Mouse (Mus musculus): ENCODE measurements around the gene Vps51. TPM values are rescaled to one million over a fixed set of nuclear protein-coding genes. Genes with fewer than 3 reads are reported as not detected.

Vps51 gene
- polyA plus RNA-seq, 1 experiment from 2014 or later = 38.9 TPM

GRCm38 (mm10) chr19:6061021-6061533 is 16.0 kb downstream of the Vps51 start, which contains the start of gene Znhit2:
Gene Znhit2, plus strand, starts transcription at chr19:6061192.
- peak within 1 kb of the TSS; percentile 88 for H3K4me3 ChIP-seq (ENCODE audit: low read depth, low read length)
- H3K9me3 ChIP-seq (replicated peaks; ENCODE audit: control insufficient read depth, low read length) = no peaks in the 10 kb centered on the region
- peaks cover 27% of the 10 kb centered on the region for H3K4me1 ChIP-seq (ENCODE audit: control insufficient read depth, insufficient read depth, low read length)
- H3K27ac ChIP-seq (ENCODE audit: low read depth, low read length) = peak within 1 kb of the TSS; percentile 98
- no peaks in the 10 kb centered on the region for H3K27me3 ChIP-seq (ENCODE audit: control insufficient read depth, insufficient read depth, low read length)
- ATAC-seq (replicated peaks; ENCODE audit: insufficient number of reproducible peaks, low FRiP score, low TSS enrichment) = peak; percentile 50
- H3K9ac ChIP-seq (ENCODE audit: low read depth, low read length) = peak within 1 kb of the TSS; percentile 96
- peak within 1 kb of the TSS; percentile 100 for H3K4me2 ChIP-seq
- WGBS (ENCODE audit: insufficient replicate concordance) = under 1% methylated on average over 58 of the region's 58 CpGs
- H3K36me3 ChIP-seq (ENCODE audit: control insufficient read depth, insufficient read depth, low read length) = no peaks in the 10 kb centered on the region

GRCm38 (mm10) chr19:6058966-6059365 is 18.1 kb downstream of the Vps51 start:
- peak overlapping the region; percentile 96 for H3K9ac ChIP-seq (ENCODE audit: low read depth, low read length)
- no peaks in the 10 kb centered on the region for H3K9me3 ChIP-seq (replicated peaks; ENCODE audit: control insufficient read depth, low read length)
- WGBS (ENCODE audit: insufficient replicate concordance) = 80% methylated on average over 5 of the region's 5 CpGs
- peak overlapping the region; percentile 90 for H3K4me3 ChIP-seq (ENCODE audit: low read depth, low read length)
- no peaks in the 10 kb centered on the region for H3K27me3 ChIP-seq (ENCODE audit: control insufficient read depth, insufficient read depth, low read length)
- no peak for ATAC-seq (replicated peaks; ENCODE audit: insufficient number of reproducible peaks, low FRiP score, low TSS enrichment)
- no peak overlapping the region for H3K27ac ChIP-seq (ENCODE audit: low read depth, low read length)
- H3K4me2 ChIP-seq = peak overlapping the region; percentile 85
- peaks cover 27% of the 10 kb centered on the region for H3K4me1 ChIP-seq (ENCODE audit: control insufficient read depth, insufficient read depth, low read length)
- peaks cover 9% of the 10 kb centered on the region for H3K36me3 ChIP-seq (ENCODE audit: control insufficient read depth, insufficient read depth, low read length)

GRCm38 (mm10) chr19:6058513-6058912 is 18.5 kb downstream of the Vps51 start:
- no peaks in the 10 kb centered on the region for H3K9me3 ChIP-seq (replicated peaks; ENCODE audit: control insufficient read depth, low read length)
- 30% methylated on average over 5 of the region's 5 CpGs for WGBS (ENCODE audit: insufficient replicate concordance)

GRCm38 (mm10) chr19:6057313-6058096 is 19.5 kb downstream of the Vps51 start, which contains the start of the genes Mrpl49 and Fau:
Gene Mrpl49, minus strand, starts transcription at chr19:6057785.
Gene Fau, plus strand, starts transcription at chr19:6057844.
- no peaks in the 10 kb centered on the region for H3K9me3 ChIP-seq (replicated peaks; ENCODE audit: control insufficient read depth, low read length)
- peak within 1 kb of the TSS; percentile 85 for H3K4me2 ChIP-seq
- peak; percentile 86 for ATAC-seq (replicated peaks; ENCODE audit: insufficient number of reproducible peaks, low FRiP score, low TSS enrichment)
- peaks cover 20% of the 10 kb centered on the region for H3K36me3 ChIP-seq (ENCODE audit: control insufficient read depth, insufficient read depth, low read length)
- H3K9ac ChIP-seq (ENCODE audit: low read depth, low read length) = peak within 1 kb of the TSS; percentile 96
- H3K4me1 ChIP-seq (ENCODE audit: control insufficient read depth, insufficient read depth, low read length) = peaks cover 23% of the 10 kb centered on the region
- WGBS (ENCODE audit: insufficient replicate concordance) = under 1% methylated on average over 58 of the region's 63 CpGs
- H3K4me3 ChIP-seq (ENCODE audit: low read depth, low read length) = peak within 1 kb of the TSS; percentile 90
- H3K27me3 ChIP-seq (ENCODE audit: control insufficient read depth, insufficient read depth, low read length) = no peaks in the 10 kb centered on the region
- H3K27ac ChIP-seq (ENCODE audit: low read depth, low read length) = peak within 1 kb of the TSS; percentile 68

More at GRCm38 (mm10) chr19:6058513-6058912, 18.5 kb downstream of the Vps51 start:
- Histone ChIP-seq H3K4me3 (ENCODE audit: low read depth, low read length) (peak overlapping the region; percentile 90), H3K27ac (ENCODE audit: low read depth, low read length) (peak overlapping the region; percentile 68; the same call in 1 of the 2 replicates), H3K36me3 (ENCODE audit: control insufficient read depth, insufficient read depth, low read length) (peaks cover 13% of the 10 kb centered on the region), H3K4me2 (peak overlapping the region; percentile 85), H3K27me3 (ENCODE audit: control insufficient read depth, insufficient read depth, low read length) (no peaks in the 10 kb centered on the region), H3K9ac (ENCODE audit: low read depth, low read length) (peak overlapping the region; percentile 96), H3K4me1 (ENCODE audit: control insufficient read depth, insufficient read depth, low read length) (peaks cover 27% of the 10 kb centered on the region)
- no peak for ATAC-seq (replicated peaks; ENCODE audit: insufficient number of reproducible peaks, low FRiP score, low TSS enrichment)

- peaks cover 25% of the 10 kb centered on the region for H3K36me3 ChIP-seq (ENCODE audit: control insufficient read depth, insufficient read depth, low read length)
- H3K9me3 ChIP-seq (replicated peaks; ENCODE audit: control insufficient read depth, low read length) = no peaks in the 10 kb centered on the region
- H3K4me3 ChIP-seq (ENCODE audit: low read depth, low read length) = peak overlapping the region; percentile 90
- peak overlapping the region; percentile 96 for H3K9ac ChIP-seq (ENCODE audit: low read depth, low read length)
- 49% methylated on average over 4 of the region's 4 CpGs for WGBS (ENCODE audit: insufficient replicate concordance)
- no peak for ATAC-seq (replicated peaks; ENCODE audit: insufficient number of reproducible peaks, low FRiP score, low TSS enrichment)
- H3K27ac ChIP-seq (ENCODE audit: low read depth, low read length) = no peak overlapping the region
- H3K27me3 ChIP-seq (ENCODE audit: control insufficient read depth, insufficient read depth, low read length) = no peaks in the 10 kb centered on the region
- H3K4me1 ChIP-seq (ENCODE audit: control insufficient read depth, insufficient read depth, low read length) = peaks cover 15% of the 10 kb centered on the region
- H3K4me2 ChIP-seq = peak overlapping the region; percentile 85
Observed at GRCm38 (mm10) chr19:6056696-6057095, 20.3 kb downstream of the Vps51 start.

GRCm38 (mm10) chr19:6054296-6054695 is 22.7 kb downstream of the Vps51 start:
- Histone ChIP-seq H3K4me3 (ENCODE audit: low read depth, low read length) (no peak overlapping the region), H3K4me2 (no peak overlapping the region), H3K9ac (ENCODE audit: low read depth, low read length) (no peak overlapping the region), H3K36me3 (ENCODE audit: control insufficient read depth, insufficient read depth, low read length) (peaks cover 48% of the 10 kb centered on the region), H3K27me3 (ENCODE audit: control insufficient read depth, insufficient read depth, low read length) (no peaks in the 10 kb centered on the region), H3K9me3 (replicated peaks; ENCODE audit: control insufficient read depth, low read length) (no peaks in the 10 kb centered on the region), H3K4me1 (ENCODE audit: control insufficient read depth, insufficient read depth, low read length) (peaks cover 14% of the 10 kb centered on the region), H3K27ac (ENCODE audit: low read depth, low read length) (no peak overlapping the region)
- 85% methylated on average over 5 of the region's 5 CpGs for WGBS (ENCODE audit: insufficient replicate concordance)
- no peak for ATAC-seq (replicated peaks; ENCODE audit: insufficient number of reproducible peaks, low FRiP score, low TSS enrichment)

- Histone ChIP-seq H3K4me2 (no peak overlapping the region), H3K27me3 (ENCODE audit: control insufficient read depth, insufficient read depth, low read length) (no peaks in the 10 kb centered on the region), H3K4me1 (ENCODE audit: control insufficient read depth, insufficient read depth, low read length) (peaks cover 16% of the 10 kb centered on the region), H3K36me3 (ENCODE audit: control insufficient read depth, insufficient read depth, low read length) (peaks cover 57% of the 10 kb centered on the region), H3K9me3 (replicated peaks; ENCODE audit: control insufficient read depth, low read length) (no peaks in the 10 kb centered on the region), H3K9ac (ENCODE audit: low read depth, low read length) (no peak overlapping the region), H3K27ac (ENCODE audit: low read depth, low read length) (no peak overlapping the region), H3K4me3 (ENCODE audit: low read depth, low read length) (no peak overlapping the region)
- no peak for ATAC-seq (replicated peaks; ENCODE audit: insufficient number of reproducible peaks, low FRiP score, low TSS enrichment)
- 85% methylated on average over 7 of the region's 7 CpGs for WGBS (ENCODE audit: insufficient replicate concordance)
Observed at GRCm38 (mm10) chr19:6052516-6052915, 24.5 kb downstream of the Vps51 start.

GRCm38 (mm10) chr19:6048681-6049410 is 28.2 kb downstream of the Vps51 start:
- H3K4me3 ChIP-seq (ENCODE audit: low read depth, low read length) = no peak overlapping the region
- H3K27me3 ChIP-seq (ENCODE audit: control insufficient read depth, insufficient read depth, low read length) = no peaks in the 10 kb centered on the region
- no peak for ATAC-seq (replicated peaks; ENCODE audit: insufficient number of reproducible peaks, low FRiP score, low TSS enrichment)
- H3K9ac ChIP-seq (ENCODE audit: low read depth, low read length) = peak overlapping the region; percentile 3; the same call in 1 of the 2 replicates
- H3K36me3 ChIP-seq (ENCODE audit: control insufficient read depth, insufficient read depth, low read length) = peaks cover 47% of the 10 kb centered on the region
- H3K27ac ChIP-seq (ENCODE audit: low read depth, low read length) = no peak overlapping the region
- no peaks in the 10 kb centered on the region for H3K9me3 ChIP-seq (replicated peaks; ENCODE audit: control insufficient read depth, low read length)
- peaks cover 16% of the 10 kb centered on the region for H3K4me1 ChIP-seq (ENCODE audit: control insufficient read depth, insufficient read depth, low read length)
- 79% methylated on average over 11 of the region's 11 CpGs for WGBS (ENCODE audit: insufficient replicate concordance)
- H3K4me2 ChIP-seq = no peak overlapping the region

Measured in heart, embryonic 11.5 days (tissue).